Mouse (Mus musculus) cortical plate, adult 2 months (tissue): ENCODE measurements around the gene Olfr1058.
"Not testable (repeated sequence)": the region's sequence is repeated elsewhere in the genome, so short reads cannot be mapped to it uniquely, and the experiment has no call there.

Experiments
- CTCF ChIP-seq: fragments of 200-500 bp; IDR thresholded peaks from 2 replicates; pipeline ENCODE4 v1.5.1; 2011; ENCODE audit warnings: mild to moderate bottlenecking, control low read depth, low read length; ENCODE audit not compliant: insufficient read depth; ENCODE audit errors: extremely low read depth
- POLR2A ChIP-seq: fragments of 200-500 bp; IDR thresholded peaks from 2 replicates; pipeline ENCODE4 v1.6.1; 2011; ENCODE audit warnings: mild to moderate bottlenecking, low read length, control low read depth; ENCODE audit not compliant: insufficient read depth; ENCODE audit errors: extremely low read depth

DNA sequence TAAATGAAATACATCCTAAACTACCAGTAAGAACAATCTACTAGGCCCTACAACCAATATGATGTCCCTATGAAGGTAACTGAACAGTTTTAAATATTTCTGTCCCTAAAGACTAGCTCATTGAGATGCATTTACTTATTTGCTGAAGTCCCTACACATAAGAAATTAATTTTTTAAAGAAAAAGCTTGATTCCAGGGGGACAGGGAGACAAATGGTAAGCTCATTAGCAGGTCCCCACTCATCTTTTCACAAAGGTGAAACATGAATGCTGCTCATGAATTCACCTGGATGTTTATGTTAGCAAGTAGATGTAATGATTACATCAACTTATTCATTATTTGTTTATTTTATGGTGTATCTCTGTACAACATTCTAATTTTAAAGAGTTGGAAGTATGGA is 38.3 kb upstream of the Olfr1058 start, which contains the start of gene Olfr1062:
- TF ChIP-seq CTCF, POLR2A: not testable (repeated sequence)
